Mouse (Mus musculus): ENCODE results near the gene Olfm2. TPM values are rescaled to one million over a fixed set of nuclear protein-coding genes. Genes with fewer than 3 reads are reported as not detected.
A peak's percentile ranks its signal among the peaks of the same experiment; 100 is the strongest.
"Not testable (repeated sequence)": the region's sequence is repeated elsewhere in the genome, so short reads cannot be mapped to it uniquely, and the experiment has no call there.

Olfm2 gene
- total RNA-seq, 2 experiments from 2014 or later, result 205 to 210 TPM

DNA sequence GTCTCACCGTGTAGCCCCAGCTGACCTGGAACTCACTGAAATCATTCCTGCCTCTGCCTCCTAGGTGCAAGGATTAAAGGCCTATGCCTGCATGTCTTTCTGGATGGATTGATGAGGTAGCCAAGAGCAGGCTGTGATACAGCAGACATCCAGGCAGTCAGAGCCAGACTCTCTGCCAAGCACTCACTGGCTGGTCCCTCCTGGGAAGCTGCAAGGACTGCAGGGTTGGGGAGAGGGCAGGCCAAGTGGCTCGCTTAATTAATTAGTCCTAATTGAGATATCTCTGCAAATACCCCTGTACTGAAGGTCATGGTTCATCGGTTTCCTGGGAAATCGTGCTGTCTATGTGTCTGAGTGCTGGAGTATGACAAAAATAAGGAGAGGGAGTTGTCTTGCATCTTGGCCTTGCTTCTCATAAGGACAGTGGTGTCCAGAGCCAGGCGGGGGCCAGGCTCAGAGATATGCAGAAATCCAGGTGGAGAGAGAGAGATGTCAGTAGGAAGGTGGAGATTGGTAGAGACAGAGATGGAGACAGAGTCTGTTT is 33.1 kb downstream of the Olfm2 start:
- DNase-seq (ENCODE audit: low spot score in 2 of 2), result no peak
- intact Hi-C loops (cut with DNase I), result no loop called here

DNA sequence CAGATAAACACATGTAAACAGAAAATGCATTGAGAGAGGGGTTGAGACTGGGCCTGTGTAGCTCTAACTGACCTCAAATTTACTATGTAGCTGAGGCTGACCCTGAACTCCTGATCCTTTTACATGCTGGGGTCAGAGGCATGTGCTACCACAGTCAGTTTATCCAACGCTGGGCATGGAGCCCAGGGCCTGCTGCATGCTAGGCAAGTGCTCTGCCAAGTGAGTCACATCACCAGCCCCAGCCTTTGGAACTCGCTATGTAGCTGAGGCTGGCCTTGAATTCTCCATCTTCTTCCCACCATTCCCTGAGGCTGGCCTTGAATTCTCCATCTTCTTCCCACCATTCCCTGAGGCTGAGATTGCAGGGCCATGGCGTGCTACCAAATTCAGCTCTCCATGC is 35.7 kb downstream of the Olfm2 start:
- intact Hi-C loops (cut with DNase I), result no loop called here
- DNase-seq (ENCODE audit: low spot score in 2 of 2), result no peak

DNA sequence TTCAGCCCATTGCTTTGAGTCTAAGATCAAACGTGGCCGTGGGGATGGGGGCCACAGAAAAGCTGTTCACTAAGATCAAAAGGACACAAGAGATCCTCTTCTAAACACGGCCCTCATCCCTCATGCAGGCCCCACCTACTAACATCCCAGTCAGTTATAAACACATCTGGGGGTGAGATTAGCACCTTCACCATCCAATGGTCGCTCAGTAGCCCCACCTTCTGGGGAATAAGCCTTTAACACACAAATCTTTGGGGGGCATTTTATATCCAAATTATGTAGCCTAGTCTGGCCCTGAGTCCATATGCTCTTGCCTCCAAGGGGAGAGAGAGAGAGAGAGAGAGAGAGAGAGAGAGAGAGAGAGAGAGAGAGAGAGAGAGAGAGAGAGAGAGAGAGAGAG is 40.2 kb downstream of the Olfm2 start:
- intact Hi-C loops (cut with DNase I), result no loop called here
- no peak for DNase-seq (ENCODE audit: low spot score in 2 of 2)

DNA sequence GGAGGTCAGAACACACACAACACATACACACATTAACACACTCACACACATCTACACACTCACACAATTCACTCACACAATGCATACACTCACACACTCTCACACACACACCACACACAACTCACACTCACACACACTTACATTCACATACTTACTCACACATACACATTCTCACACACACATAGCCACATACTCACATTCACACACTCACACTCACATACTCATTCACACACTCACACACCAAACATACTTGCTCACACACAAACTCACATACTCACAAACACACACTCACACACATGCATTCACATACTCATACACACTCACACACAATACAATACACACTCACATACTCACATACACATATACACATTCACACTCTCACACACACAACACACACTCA is 40.7 kb downstream of the Olfm2 start:
- no peak for DNase-seq (ENCODE audit: low spot score in 2 of 2)
- intact Hi-C loops (cut with DNase I), result no loop called here

DNA sequence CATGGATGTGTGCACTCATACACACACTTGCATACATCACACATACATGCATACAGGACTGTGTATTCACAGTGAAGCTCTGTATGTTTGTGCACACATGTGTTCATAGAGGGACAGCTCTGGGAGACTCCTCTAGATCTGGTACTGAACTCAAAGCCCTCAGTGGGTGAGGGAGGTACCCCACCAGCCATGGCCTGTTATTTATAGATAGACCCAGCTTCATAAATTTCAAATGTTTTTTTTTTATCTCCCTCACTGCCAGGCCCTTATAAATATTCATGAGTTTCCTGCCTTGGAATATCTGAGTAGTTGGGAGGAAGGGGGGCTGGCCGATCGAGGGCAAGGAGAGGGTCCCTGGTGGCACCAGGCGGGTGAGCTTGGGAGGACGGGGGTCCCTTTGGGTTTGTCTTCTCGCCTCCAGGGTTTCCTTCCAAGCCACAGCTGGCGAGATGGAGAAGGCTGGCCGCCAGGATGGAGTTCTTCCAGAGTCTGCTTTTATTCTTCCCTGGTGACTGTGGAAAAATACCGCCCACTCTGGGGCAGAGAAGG is 42.2 kb downstream of the Olfm2 start:
- intact Hi-C loops (cut with DNase I), result no loop called here
- peak in 1 of 2 experiments; percentile 43 for DNase-seq (ENCODE audit: low spot score in 2 of 2)

DNA sequence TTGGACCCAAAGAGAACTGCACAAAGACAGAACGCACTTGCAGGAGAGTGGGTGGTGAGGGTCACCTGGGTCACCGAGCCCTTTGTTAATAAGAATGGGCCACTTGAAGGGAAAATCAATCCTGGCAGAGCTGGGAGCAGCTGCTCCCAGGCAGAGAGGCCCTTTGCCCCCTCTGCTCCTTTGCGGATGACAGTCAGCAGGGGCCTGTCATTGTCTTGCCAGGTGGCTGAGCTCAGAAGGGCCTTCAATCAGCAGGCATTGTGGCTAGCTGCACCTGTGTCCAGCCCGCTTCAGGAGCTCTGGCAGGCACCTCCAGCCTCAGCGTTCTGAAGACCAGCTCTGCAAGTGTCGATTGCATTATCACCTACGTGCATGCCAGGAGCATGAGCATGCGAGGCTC is 48.7 kb downstream of the Olfm2 start:
- intact Hi-C loops (cut with DNase I), result no loop called here
- DNase-seq (ENCODE audit: low spot score in 2 of 2), result no peak

DNA sequence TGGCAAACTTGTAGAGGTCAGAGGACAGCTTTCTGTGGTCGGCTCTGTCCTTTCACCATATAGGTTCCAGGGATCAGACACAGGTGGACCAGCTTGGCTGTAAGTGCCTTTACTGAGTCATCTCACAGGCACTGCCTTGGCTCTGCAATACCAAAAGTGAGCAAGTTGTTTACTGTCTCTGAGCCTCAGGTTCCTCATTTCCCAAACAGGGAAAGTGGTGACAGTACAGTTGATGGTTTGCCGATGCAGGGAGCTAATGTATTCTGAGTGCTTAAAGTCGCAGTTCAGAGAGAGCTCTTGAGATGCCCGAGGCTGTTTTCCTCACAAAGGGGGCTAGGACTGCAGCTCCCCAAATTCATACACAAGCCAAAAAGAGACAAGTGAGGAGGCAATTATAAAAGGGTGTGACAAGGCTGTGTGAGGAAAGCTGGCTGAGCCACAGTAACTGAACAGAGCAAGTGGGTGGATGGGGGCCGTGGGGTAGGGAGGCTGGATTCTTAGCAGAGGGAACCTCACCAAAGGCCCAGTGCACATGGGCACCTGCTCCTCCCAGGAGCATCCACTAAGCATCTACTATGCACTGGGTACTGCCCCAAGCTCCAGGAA is 49.9 kb downstream of the Olfm2 start:
- intact Hi-C loops (cut with DNase I), result no loop called here
- DNase-seq (ENCODE audit: low spot score in 2 of 2), result peak in 1 of 2 experiments; percentile 44

DNA sequence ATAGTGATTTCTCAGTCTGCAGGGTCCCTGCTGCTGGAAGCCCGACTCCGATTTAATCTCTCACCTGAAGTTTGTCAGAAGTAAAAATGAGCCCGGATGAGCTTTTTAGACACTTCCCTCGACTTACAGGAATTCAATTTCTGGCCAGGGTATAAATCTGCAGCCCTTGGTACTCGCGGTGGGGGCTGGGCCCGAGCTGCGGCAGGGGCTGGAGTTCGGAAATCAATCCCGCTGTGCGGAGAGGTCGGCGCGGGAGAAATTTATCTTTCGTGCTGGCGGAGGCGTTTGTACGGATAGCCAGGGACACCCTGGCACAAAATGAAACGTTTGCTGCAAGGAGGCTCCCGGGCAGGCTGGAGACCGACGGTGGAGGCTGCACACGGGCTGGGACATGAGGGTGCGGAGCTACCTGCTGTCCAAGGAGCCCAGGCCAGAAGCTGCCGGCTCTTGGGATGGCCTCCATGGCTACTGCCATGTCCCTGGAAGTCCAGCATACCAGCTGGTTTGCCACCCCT is 51.4 kb downstream of the Olfm2 start:
- intact Hi-C loops (cut with DNase I), result no loop called here
- no peak for DNase-seq (ENCODE audit: low spot score in 2 of 2)

DNA sequence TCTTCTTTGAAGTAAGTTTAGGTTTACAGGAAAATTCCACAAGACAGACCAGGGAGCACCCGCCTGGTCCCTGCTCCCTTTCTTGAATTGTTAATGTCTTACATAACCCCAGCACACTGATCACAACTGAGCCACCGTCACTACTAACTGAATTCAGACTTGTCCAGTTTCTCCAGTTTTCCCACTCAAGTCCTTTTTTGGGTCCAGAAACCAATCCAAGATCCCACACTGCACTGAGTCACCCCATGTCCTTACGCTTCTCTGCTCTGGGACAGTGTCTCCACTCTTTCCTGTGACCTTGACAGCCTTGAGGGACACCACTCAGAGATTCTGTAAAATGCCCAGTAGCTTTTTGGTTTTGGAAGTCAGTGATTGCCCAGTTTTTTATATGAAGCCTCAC is 53.3 kb downstream of the Olfm2 start:
- intact Hi-C loops (cut with DNase I), result no loop called here
- no peak for DNase-seq (ENCODE audit: low spot score in 2 of 2)

DNA sequence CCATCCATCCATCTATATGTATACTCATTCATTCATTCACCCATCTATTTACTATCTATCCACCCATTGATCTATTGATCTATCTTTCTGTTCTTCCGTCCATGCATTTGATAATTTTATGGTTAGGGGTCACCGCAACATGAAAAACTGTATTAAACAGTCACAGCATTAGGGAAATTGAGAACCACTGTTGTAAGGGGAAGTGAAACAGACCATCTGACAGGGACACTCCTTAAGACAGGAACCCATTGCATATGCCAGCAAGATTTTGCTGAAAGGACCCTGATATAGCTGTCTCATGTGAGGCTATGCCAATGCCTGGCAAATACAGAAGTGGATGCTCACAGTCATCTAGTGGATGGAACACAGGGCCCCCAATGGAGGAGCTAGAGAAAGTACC is 55.7 kb downstream of the Olfm2 start:
- intact Hi-C loops (cut with DNase I); DNase-seq (ENCODE audit: low spot score in 2 of 2): not testable (repeated sequence)

DNA sequence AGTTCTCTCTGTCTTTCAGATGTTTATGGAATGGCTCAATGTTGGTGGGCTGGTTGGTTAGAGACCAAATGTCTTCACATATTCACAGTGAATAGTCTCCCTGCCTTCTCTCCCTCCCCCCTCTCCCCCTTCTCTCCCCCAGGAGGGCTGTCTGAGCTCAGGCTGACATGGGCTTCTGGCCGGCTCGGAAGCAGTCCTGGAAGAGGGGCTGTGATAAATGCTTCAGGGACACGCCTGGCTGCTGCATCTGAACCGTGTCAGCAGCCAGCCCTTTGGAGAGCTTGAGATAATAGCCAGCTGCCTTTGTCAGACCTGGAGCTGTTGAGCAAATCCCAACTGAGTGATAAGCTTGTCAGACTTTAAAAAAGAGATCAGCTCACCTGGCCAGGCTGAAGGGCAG is 56.2 kb downstream of the Olfm2 start:
- DNase-seq (ENCODE audit: low spot score in 2 of 2), result no peak
- intact Hi-C loops (cut with DNase I), result no loop called here

DNA sequence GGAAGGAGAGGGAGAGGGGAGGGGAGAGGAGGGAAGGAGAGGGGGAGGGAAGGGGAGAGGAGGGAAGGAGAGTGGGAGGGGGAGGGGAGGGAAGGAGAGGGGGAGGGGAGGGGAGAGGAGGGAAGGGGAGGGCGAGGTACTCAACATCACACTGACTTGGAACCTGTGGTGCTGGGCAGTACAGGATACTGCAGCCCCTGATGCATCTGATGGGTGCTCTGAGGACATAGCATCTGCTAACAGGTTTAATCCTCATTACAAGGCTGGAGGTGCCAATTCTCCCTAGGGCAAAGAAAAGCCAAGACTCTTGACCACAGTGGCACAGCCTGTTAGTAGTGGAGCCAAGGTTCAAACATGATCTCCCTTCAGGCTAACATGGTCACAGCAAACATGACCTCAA is 56.7 kb downstream of the Olfm2 start:
- DNase-seq (ENCODE audit: low spot score in 2 of 2), result no peak
- intact Hi-C loops (cut with DNase I), result no loop called here

DNA sequence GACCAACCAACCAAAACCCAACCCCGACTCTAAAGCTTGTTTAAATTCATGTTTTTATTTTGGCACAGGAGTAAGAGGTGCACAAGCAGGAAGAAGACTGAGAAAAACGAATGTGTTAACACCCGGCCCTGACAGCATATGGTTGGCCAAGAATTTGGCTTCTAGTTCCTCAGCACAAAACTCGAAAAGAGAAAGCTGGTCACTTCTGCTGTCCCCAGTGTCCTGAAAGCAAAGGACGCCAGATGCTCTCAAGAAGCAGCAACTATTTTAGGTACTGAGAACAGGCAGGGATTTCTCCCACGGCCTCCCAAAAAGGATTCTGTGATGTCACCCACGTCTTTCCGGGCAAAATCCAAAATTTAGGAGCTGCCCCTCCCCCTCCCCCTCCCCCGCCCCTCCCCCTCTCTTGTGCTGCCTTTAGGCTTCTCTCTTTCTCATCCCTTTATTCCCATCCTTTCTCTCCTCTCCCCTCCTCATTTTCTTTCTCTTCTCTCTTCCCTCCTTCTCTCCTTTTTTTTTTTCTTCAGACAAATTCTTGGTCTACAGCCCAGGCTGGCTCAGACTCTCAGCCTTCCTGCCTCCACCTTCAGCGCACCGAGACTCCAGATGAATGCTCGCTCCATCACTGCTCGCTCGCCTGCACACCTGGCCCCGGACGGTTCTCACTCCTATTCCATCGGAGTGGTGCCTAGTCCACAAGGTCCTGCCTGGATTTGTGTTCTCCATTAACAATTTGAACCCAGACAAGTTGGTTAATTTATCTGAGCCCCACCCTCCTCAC is 60.9 kb downstream of the Olfm2 start:
- peak; percentile 72 to 86 for DNase-seq (ENCODE audit: low spot score in 2 of 2)
- intact Hi-C loops (cut with DNase I), result no loop called here

DNA sequence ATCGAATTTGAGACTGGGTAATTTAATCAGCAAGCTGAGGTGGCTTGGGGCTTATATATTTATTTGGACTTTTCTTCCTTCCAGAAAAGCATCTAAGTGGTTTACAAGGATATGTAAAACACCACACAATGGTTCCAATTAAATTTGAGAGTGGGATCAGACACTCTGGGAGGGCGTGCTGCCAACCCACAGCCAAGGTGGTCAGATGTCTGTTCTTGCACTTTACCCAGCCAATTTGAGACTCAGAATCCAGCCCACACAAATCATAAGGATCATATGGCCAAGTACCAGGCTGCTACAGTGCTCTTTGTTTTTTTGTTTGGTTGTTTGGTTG is 63.8 kb downstream of the Olfm2 start:
- DNase-seq (ENCODE audit: low spot score in 2 of 2), result no peak
- intact Hi-C loops (cut with DNase I), result no loop called here

DNA sequence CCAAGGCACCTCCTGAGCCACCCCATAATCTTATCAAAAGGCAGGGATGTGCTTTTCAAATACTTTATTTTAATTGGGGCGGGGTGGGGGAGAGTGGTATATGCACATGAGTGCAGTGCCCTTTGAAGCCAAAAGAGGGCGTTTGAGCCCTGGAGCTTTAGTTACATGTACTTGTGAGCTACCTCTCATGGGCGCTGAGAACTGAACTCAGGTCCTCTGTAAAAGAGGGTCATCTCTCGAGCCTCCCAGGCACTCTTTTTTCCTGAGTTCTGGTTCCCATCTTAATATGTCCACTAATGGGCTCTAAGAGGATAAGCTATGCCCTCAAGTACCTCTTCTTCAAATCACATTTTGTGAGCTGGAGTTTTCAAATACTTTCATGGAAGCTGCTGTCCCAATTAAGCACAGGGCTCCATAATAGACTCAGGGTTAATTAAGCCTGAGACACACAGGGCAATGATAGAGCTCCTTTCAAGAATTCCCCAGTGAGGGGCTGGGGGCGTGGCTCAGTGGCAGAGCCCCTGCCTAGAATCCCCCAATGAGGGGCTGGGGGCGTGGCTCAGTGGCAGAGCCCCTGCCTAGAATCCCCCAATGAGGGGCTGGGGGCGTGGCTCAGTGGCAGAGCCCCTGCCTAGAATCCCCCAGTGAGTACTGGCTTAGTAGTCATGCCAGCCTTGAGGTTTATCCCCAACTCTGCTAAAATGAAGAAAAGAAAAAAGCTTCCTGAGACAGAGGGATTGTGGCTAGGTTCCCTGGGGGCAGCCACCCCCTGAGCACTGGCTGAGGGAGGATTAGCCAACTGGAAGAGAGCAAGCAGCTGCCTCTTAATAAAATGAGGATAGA is 64.4 kb downstream of the Olfm2 start:
- DNase-seq (ENCODE audit: low spot score in 2 of 2), result no peak
- intact Hi-C loops (cut with DNase I), result no loop called here

DNA sequence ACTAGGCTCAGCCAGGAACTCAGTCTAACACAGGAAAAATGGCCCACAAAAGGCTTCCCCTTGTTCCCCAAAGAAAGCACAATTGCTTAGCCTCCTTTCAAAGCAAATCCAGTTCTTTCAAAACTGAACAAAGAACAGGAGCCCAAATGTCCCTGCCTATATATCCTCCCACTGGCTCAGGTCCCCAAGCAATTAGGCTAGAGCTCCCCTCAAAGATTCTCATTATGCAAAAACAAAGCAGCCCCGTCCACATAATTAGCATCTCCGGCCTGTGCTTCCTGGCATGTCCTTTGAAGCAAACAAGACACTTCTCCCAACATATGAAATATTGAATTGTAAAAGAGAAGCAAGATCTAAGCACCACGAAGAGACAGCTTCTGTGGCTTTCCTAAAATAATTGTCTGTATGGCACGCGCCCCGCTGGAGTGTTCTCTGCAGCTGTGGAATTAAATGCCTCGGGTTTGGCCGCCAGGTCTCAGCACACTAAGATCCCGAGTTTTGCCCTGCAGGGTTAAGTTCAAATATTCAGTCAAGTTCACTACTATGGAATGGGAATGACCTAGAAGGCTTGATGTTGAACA is 65.7 kb downstream of the Olfm2 start:
- intact Hi-C loops (cut with DNase I), result no loop called here

DNA sequence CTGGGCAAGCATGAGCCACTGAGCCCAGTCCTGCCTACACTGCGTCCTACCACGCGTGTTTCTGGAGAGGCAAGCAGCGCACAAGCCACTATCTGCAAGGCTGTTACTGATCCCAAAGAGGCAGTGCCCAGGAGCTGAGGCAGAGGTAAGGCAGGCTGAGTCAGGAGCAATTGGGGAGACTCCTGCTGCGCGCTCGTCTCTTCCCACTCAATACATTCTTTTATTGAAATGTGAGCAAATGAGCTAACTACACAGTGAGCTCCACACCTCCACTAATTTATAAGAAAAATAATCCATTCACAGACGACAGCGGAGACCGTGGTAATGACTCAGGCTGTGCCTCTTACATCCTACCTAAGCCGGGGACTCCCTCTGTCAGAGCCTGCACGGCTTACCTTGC is 68.3 kb downstream of the Olfm2 start:
- intact Hi-C loops (cut with DNase I), result no loop called here

More for the DNA sequence above, 65.7 kb downstream of the Olfm2 start:
- DNase-seq (ENCODE audit: low spot score in 2 of 2), result no peak

DNA sequence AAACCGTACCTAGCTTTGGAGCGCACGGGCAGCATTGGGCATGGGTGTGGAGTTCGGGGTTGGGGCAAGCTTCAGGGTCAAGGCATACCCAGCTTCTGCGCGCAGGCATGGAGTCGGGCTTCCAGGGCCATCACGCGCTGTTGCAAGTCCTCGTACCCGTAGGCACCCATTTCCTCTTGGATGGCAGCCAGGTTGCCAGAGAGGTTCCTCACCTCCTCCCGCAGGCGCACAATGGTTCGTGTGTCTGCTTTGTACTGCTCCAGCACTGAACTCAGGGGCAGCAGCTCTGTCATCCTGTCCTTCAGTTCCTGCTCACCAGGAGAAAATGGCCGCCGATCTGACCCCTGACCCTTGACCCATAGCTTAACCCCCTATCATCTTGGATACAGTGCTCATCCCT is 74.1 kb downstream of the Olfm2 start:
- peak in 1 of 2 experiments; percentile 38 for DNase-seq (ENCODE audit: low spot score in 2 of 2)
- intact Hi-C loops (cut with DNase I), result no loop called here

More for the DNA sequence above, 68.3 kb downstream of the Olfm2 start:
- DNase-seq (ENCODE audit: low spot score in 2 of 2), result no peak

DNA sequence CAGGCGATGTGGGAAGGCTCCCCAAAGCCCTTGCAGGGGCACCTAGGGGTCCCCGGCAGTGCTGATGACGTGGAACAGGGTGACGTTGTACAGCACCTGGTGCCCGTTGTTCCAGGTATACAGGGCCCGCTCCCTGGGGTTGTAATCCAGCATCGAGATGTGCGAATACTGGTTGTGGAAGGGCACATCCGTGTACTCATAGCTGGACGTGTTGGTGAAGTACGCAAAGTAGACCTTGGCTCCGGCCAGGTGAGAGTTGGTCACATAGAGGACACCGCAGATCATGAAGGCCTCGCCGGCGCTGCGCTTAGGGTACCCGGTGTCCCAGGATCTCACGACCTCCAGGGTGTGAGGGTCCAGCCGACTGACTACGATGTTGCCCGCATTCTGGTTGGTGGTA is 78.1 kb downstream of the Olfm2 start:
- intact Hi-C loops (cut with DNase I), result no loop called here
- DNase-seq (ENCODE audit: low spot score in 2 of 2), result no peak

Data from left cerebral cortex, postnatal 14 days (tissue).